Mouse (Mus musculus): ENCODE results near the gene Mindy4b-ps.
"Not testable (repeated sequence)": the region's sequence is repeated elsewhere in the genome, so short reads cannot be mapped to it uniquely, and the experiment has no call there.

The Mindy4b-ps gene

DNA sequence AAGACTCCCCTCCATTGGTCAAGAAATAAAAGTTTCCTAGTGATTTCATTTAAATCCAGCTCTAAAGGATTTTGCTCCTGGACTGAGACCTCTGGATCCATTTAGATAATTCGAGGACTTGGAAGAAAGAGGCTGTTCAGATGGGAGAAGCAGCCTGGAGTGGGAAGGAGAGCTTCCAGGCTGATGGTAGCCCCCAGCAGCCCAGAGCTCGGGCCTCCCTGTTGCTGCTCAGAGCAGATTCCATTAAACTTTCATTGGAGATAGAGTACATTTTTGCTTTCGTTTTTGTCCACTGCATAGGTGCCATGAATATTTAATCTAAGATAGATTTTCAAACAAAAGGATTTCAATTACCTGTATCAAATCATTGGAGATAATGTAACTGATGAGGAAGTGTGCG lies at the start of gene Mindy4b-ps:
Gene Mindy4b-ps (minus strand): TSS at position 101 of the 400 bp plus-strand sequence.
- no peak for ATAC-seq (ENCODE audit: low TSS enrichment)

GRCm38 (mm10) chr3:58871882-58872281 lies 49.8 kb upstream of the Mindy4b-ps start:
- ATAC-seq (ENCODE audit: low TSS enrichment), result not testable (repeated sequence)

DNA sequence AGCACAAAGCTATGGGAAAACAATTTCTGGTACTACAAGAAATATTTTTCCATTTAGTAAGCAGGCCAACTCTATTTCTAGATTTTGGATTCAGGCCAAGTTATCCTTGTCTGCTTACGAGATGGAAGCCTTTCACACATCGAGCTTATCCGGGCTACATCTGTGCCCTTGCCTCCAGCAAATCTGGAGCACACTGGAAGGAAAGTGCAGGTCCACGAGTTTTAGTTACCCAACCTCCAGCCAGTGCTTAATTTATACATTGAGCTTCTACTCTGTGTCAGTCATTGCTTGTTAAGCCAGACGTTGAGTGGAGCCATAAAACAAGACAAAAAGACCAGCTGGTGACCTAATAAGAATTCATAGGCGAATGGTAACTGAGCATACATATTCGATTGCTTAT lies 43.6 kb upstream of the Mindy4b-ps start:
- peak; percentile 88 for ATAC-seq (ENCODE audit: low TSS enrichment)

DNA sequence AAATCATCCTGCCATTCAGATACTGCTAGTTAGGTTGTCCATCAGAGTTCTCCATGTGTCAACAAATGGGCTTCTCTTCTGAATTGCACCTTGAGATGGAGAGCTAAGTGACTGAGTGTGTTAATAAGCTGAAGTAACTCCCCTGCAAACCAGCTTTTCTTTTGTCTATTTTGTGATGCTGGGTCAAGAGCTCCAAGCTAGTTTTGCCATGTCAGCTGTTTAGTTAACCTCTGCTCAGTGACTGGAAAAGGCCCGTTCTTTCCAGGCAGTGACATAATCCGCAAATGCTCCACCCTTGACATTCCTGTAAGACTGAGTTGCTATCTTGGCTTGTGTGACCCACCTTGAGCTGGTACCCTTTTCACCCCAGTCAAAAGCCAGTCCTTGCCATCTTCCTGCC lies 40.9 kb upstream of the Mindy4b-ps start:
- ATAC-seq (ENCODE audit: low TSS enrichment), result no peak

GRCm38 (mm10) chr3:58843415-58843814 lies 21.3 kb upstream of the Mindy4b-ps start:
- ATAC-seq (ENCODE audit: low TSS enrichment), result peak; percentile 96

DNA sequence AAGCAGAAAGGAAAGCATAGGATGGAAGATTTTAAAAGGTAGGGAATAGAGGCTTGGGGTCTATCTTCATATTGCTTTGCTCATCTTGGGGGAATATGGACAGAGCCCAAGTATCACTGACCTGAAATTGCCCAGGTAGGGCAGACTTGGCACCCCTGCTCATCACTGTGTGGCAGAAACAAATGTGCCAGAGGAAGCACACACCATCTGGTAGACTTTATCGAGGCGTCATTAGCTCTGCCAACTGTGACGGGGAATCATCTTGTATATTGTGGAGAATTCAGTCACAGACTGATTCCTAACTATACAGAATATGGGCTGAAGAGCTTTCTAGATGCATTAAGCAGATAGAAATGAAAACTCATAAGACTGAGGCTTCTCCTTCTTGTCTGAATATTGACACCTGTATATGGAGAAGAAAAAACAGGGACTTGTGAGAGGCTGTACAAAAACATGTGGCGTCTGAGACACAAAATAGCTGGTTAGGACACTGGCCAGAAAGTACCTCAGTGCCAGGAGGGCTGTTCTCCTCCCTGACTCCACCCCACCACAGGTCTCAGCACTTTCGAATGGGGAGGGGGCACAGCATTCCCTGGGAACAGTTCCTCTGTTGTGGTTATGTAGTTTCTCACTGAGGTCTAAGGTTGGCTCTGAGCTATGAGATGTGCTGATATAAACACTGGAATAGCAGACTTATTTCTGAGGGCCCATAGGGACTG lies 11.5 kb upstream of the Mindy4b-ps start:
- peak; percentile 44; the same call in 1 of the 2 replicates for ATAC-seq (ENCODE audit: low TSS enrichment)

GRCm38 (mm10) chr3:58832888-58833287 lies 10.8 kb upstream of the Mindy4b-ps start:
- ATAC-seq (ENCODE audit: low TSS enrichment), result no peak

DNA sequence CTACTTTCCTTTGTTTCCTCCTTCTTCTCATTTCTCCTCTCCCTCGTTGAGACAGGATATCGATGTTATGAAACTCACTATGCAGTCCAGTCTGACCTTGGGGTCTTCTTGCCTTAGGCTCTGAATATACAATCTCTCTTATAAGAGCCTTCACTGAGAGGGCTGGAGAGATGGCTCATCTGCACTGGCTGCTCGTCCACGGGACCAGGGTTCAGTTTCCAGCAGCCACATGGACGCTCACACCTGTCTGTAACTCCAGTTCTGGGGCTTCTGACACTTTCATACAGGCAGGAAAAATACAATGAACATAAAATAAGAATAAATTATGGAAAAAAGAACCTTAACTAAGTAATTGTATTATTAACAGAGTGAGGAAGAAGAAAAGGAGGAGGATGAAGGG lies 9.5 kb upstream of the Mindy4b-ps start:
- no peak for ATAC-seq (ENCODE audit: low TSS enrichment)

- no peak for ATAC-seq (ENCODE audit: low TSS enrichment)
Observed at GRCm38 (mm10) chr3:58829926-58830325, 7.8 kb upstream of the Mindy4b-ps start.

GRCm38 (mm10) chr3:58828366-58829153 lies 6.4 kb upstream of the Mindy4b-ps start:
- ATAC-seq (ENCODE audit: low TSS enrichment), result peak; percentile 86

DNA sequence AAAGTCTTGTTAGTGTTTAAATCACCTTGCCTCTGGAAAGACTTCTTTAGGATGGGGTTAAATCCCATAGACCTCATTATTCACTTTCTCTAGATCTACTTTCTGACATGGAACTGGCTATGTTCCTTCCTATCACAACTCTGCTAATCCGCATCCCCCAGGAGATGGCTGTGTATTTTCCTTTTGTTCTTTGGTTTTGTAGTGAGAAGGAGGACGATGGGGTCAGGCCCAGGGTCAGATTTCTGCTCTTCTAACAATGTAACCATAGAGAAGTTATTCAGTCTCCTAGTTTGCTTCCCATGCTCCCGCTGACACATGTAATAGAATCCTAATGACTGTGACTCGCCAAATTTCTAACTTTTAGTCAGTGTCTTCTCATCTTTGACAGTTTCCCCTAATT lies 4.2 kb upstream of the Mindy4b-ps start:
- no peak for ATAC-seq (ENCODE audit: low TSS enrichment)

GRCm38 (mm10) chr3:58817337-58817736 lies 4.8 kb downstream of the Mindy4b-ps start:
- ATAC-seq (ENCODE audit: low TSS enrichment), result no peak

DNA sequence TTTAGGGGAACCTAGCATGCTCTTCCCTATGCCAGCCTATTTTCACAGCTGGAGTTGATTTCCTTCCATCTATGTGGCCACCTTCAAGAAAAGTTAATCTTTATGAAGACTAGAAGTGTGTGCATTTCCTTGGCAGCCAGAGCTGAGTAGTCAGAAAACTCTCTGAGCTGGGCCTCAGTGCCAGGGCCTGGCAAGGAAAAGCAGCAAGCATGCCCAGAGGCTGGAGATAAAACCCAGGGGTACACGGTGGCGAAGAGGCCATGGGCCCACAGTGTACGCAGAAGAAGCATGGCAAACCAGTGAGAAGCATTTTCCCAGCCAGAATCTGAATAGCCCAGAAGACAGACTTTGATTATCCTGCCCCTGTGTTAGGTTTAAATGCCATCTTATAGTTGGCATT lies 7.9 kb downstream of the Mindy4b-ps start:
- ATAC-seq (ENCODE audit: low TSS enrichment), result no peak

GRCm38 (mm10) chr3:58810353-58810752 lies 11.8 kb downstream of the Mindy4b-ps start:
- ATAC-seq (ENCODE audit: low TSS enrichment), result peak; percentile 92

GRCm38 (mm10) chr3:58809111-58809915 lies 12.8 kb downstream of the Mindy4b-ps start:
- ATAC-seq (ENCODE audit: low TSS enrichment), result no peak

- ATAC-seq (ENCODE audit: low TSS enrichment), result no peak
Observed at GRCm38 (mm10) chr3:58808636-58809035, 13.5 kb downstream of the Mindy4b-ps start.

GRCm38 (mm10) chr3:58804745-58805144 lies 17.4 kb downstream of the Mindy4b-ps start:
- no peak for ATAC-seq (ENCODE audit: low TSS enrichment)

- peak; percentile 38; the same call in 1 of the 2 replicates for ATAC-seq (ENCODE audit: low TSS enrichment)
Observed at GRCm38 (mm10) chr3:58798676-58799075, 23.4 kb downstream of the Mindy4b-ps start.

GRCm38 (mm10) chr3:58798245-58798644 lies 23.9 kb downstream of the Mindy4b-ps start:
- ATAC-seq (ENCODE audit: low TSS enrichment), result peak; percentile 70

DNA sequence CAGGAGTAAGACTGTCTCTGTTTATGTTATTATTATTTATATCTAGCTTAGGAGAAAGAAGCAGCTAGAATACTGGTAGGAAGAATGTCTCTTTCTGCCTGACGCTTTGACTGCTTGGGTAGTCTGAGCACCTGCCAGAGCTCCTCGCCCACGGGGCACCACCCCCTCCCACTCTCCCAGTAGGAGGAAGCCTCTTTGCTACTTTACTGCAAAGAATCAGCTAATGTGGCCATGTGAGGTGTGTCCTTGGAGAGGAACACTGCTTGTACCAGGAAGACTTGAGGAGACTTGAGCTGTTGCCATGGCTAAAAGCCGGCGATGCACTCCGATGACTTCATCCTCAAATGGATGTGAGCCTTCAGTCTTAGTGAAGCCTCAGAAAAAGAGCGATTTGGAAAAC lies 32.6 kb downstream of the Mindy4b-ps start:
- peak; percentile 64 for ATAC-seq (ENCODE audit: low TSS enrichment)

GRCm38 (mm10) chr3:58789033-58789432 lies 33.1 kb downstream of the Mindy4b-ps start:
- ATAC-seq (ENCODE audit: low TSS enrichment), result no peak

DNA sequence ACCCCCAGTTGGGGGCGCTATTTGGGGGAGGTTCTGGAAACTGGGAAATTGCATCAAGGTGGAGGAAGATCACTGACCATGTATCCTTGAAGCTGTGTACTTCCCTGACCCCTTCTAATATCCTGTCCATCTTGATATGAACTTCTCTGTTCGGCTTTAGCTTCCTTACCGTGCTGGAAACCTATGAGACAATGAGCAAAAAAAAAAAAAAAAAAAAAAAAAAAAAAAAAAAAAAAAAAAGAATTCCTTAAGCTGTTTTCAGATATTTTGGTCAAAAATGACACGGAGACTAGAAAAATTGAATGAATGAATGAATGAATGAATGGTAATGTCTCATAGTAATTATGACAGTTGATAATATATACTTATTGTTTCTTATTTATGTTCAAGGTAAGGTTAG lies 35.6 kb downstream of the Mindy4b-ps start:
- no peak for ATAC-seq (ENCODE audit: low TSS enrichment)

Data from frontal cortex, adult (tissue).